Mouse (Mus musculus): ENCODE results near the gene Psmb2. TPM values are rescaled to one million over a fixed set of nuclear protein-coding genes. Genes with fewer than 3 reads are reported as not detected.

Gene Psmb2
- total and polyA plus RNA-seq, 2 experiments, result 99.1 to 192 TPM

GRCm38 (mm10) chr4:126693021-126693420 lies 15.6 kb downstream of the Psmb2 start:
- no peak for TF ChIP-seq CTCF (IDR thresholded peaks at IDR 0.05; ENCODE audit: low read depth, low read length)
- no peak for TF ChIP-seq POLR2A (IDR thresholded peaks at IDR 0.05; ENCODE audit: extremely low read depth, insufficient read depth, low read length)
- no peak for DNase-seq (ENCODE audit: extremely low read depth, low read depth, low spot score)
- Histone ChIP-seq H3K27ac (replicated peaks; ENCODE audit: insufficient read depth, low read depth, low read length) (no peak overlapping the region), H3K9ac (ENCODE audit: low read depth, low read length) (no peak overlapping the region), H3K79me2 (ENCODE audit: control insufficient read depth, insufficient read depth, low read length) (peaks cover 10% of the 10 kb centered on the region; the same call in 1 of the 2 replicates), H3K4me1 (ENCODE audit: control insufficient read depth, insufficient read depth, low read length) (no peaks in the 10 kb centered on the region), H3K4me3 (ENCODE audit: insufficient read depth, low read depth, low read length) (no peak overlapping the region), H3K36me3 (ENCODE audit: control insufficient read depth, insufficient read depth, low read length) (peaks cover 37% of the 10 kb centered on the region), H3K27me3 (ENCODE audit: control insufficient read depth, insufficient read depth, low read length) (no peaks in the 10 kb centered on the region)
- WGBS, result 83% methylated on average over 5 of the region's 5 CpGs

- Histone ChIP-seq H3K27me3 (ENCODE audit: control insufficient read depth, insufficient read depth, low read length) (no peaks in the 10 kb centered on the region), H3K79me2 (ENCODE audit: control insufficient read depth, insufficient read depth, low read length) (peaks cover 3% of the 10 kb centered on the region; the same call in 1 of the 2 replicates), H3K36me3 (ENCODE audit: control insufficient read depth, insufficient read depth, low read length) (peaks cover 41% of the 10 kb centered on the region), H3K4me1 (ENCODE audit: control insufficient read depth, insufficient read depth, low read length) (no peaks in the 10 kb centered on the region), H3K9ac (ENCODE audit: low read depth, low read length) (no peak overlapping the region), H3K27ac (replicated peaks; ENCODE audit: insufficient read depth, low read depth, low read length) (no peak overlapping the region), H3K4me3 (ENCODE audit: insufficient read depth, low read depth, low read length) (no peak overlapping the region)
- DNase-seq (ENCODE audit: extremely low read depth, low read depth, low spot score), result no peak
- 94% methylated on average over 4 of the region's 4 CpGs for WGBS
- TF ChIP-seq POLR2A (IDR thresholded peaks at IDR 0.05; ENCODE audit: extremely low read depth, insufficient read depth, low read length), result no peak
- no peak for TF ChIP-seq CTCF (IDR thresholded peaks at IDR 0.05; ENCODE audit: low read depth, low read length)
Measured at GRCm38 (mm10) chr4:126696908-126697307, 19.5 kb downstream of the Psmb2 start.

- Histone ChIP-seq H3K9ac (ENCODE audit: low read depth, low read length) (no peak overlapping the region), H3K79me2 (ENCODE audit: control insufficient read depth, insufficient read depth, low read length) (no peaks in the 10 kb centered on the region), H3K27me3 (ENCODE audit: control insufficient read depth, insufficient read depth, low read length) (no peaks in the 10 kb centered on the region), H3K27ac (replicated peaks; ENCODE audit: insufficient read depth, low read depth, low read length) (no peak overlapping the region), H3K4me1 (ENCODE audit: control insufficient read depth, insufficient read depth, low read length) (no peaks in the 10 kb centered on the region), H3K4me3 (ENCODE audit: insufficient read depth, low read depth, low read length) (no peak overlapping the region), H3K36me3 (ENCODE audit: control insufficient read depth, insufficient read depth, low read length) (peaks cover 61% of the 10 kb centered on the region)
- TF ChIP-seq CTCF (IDR thresholded peaks at IDR 0.05; ENCODE audit: low read depth, low read length) (no peak), POLR2A (IDR thresholded peaks at IDR 0.05; ENCODE audit: extremely low read depth, insufficient read depth, low read length) (no peak)
- WGBS, result 91% methylated on average over 12 of the region's 12 CpGs
- no peak for DNase-seq (ENCODE audit: extremely low read depth, low read depth, low spot score)
Measured at GRCm38 (mm10) chr4:126706630-126707438, 29.4 kb downstream of the Psmb2 start.

GRCm38 (mm10) chr4:126707439-126707826 lies 30.0 kb downstream of the Psmb2 start:
- H3K36me3 ChIP-seq (ENCODE audit: control insufficient read depth, insufficient read depth, low read length), result peaks cover 56% of the 10 kb centered on the region
- no peaks in the 10 kb centered on the region for H3K27me3 ChIP-seq (ENCODE audit: control insufficient read depth, insufficient read depth, low read length)
- H3K27ac ChIP-seq (replicated peaks; ENCODE audit: insufficient read depth, low read depth, low read length), result no peak overlapping the region
- no peak for DNase-seq (ENCODE audit: extremely low read depth, low read depth, low spot score)
- 94% methylated on average over 5 of the region's 5 CpGs for WGBS
- H3K9ac ChIP-seq (ENCODE audit: low read depth, low read length), result no peak overlapping the region
- H3K4me1 ChIP-seq (ENCODE audit: control insufficient read depth, insufficient read depth, low read length), result no peaks in the 10 kb centered on the region
- TF ChIP-seq CTCF (IDR thresholded peaks at IDR 0.05; ENCODE audit: low read depth, low read length) (no peak), POLR2A (IDR thresholded peaks at IDR 0.05; ENCODE audit: extremely low read depth, insufficient read depth, low read length) (no peak)
- no peaks in the 10 kb centered on the region for H3K79me2 ChIP-seq (ENCODE audit: control insufficient read depth, insufficient read depth, low read length)
- no peak overlapping the region for H3K4me3 ChIP-seq (ENCODE audit: insufficient read depth, low read depth, low read length)

- H3K27me3 ChIP-seq (ENCODE audit: control insufficient read depth, insufficient read depth, low read length), result peaks cover 33% of the 10 kb centered on the region
- H3K4me3 ChIP-seq (ENCODE audit: insufficient read depth, low read depth, low read length), result no peak overlapping the region
- no peaks in the 10 kb centered on the region for H3K36me3 ChIP-seq (ENCODE audit: control insufficient read depth, insufficient read depth, low read length)
- peaks cover 4% of the 10 kb centered on the region for H3K4me1 ChIP-seq (ENCODE audit: control insufficient read depth, insufficient read depth, low read length)
- H3K27ac ChIP-seq (replicated peaks; ENCODE audit: insufficient read depth, low read depth, low read length), result no peak overlapping the region
- no peaks in the 10 kb centered on the region for H3K79me2 ChIP-seq (ENCODE audit: control insufficient read depth, insufficient read depth, low read length)
- H3K9ac ChIP-seq (ENCODE audit: low read depth, low read length), result no peak overlapping the region
- no peak for DNase-seq (ENCODE audit: extremely low read depth, low read depth, low spot score)
- TF ChIP-seq CTCF (IDR thresholded peaks at IDR 0.05; ENCODE audit: low read depth, low read length), result no peak
- no peak for TF ChIP-seq POLR2A (IDR thresholded peaks at IDR 0.05; ENCODE audit: extremely low read depth, insufficient read depth, low read length)
- WGBS, result 6% methylated on average over 18 of the region's 18 CpGs
Measured at GRCm38 (mm10) chr4:126732111-126732510, 54.7 kb downstream of the Psmb2 start.
